Mouse (Mus musculus) frontal cortex, postnatal 25 days (tissue): ENCODE data around the gene Dnmt1.

Experiments
- DNase-seq, 2 experiments: peaks; one replicate each; pipeline ENCODE4 v3.0.0; 2022; ENCODE audit warnings: low spot score in 2 of 2

Gene Dnmt1

DNA sequence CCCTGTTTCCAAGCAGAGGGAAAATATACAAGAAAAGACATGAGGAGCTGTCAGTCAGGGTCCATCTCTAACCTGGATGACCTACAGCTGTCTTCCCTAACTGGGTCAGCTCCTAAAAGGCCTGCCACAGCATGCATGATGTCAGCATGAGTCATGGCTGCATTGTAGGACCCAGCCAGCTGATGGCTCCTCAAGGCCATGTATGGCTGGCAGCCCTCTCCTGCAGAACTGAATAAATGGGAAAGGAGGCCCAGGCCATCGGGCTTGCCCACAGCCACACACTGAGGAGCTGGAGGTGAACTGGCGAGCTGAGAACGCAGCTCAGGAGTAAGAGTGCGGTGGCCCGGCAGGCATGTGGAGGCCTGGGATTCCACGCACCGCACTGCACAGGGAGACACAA is 16.3 kb downstream of the Dnmt1 start:
- no peak for DNase-seq

- no peak for DNase-seq
These were observed 36.4 kb downstream of the Dnmt1 start for GRCm38 (mm10) chr9:20923258-20923657.

- DNase-seq = no peak
These were observed 43.5 kb downstream of the Dnmt1 start for GRCm38 (mm10) chr9:20916160-20916559.

DNA sequence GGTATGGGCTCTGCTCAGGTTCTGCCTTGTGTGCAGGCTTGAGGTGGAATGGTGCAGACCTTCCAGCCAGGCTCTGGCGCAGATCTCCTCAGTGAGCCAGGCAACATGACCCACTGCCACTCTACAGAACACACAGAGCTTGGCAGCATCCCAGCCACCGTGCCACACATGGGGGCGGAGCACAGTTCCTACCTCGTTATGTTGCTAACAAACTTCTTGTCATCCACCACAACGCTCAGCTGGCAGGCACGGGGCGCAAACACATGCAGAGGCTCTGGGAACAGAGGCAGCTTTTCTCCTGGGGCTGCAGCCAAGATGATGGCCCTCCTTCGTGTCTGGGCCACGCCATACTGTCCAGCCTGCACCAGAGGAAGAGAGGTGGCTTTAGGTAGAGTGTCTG is 49.7 kb downstream of the Dnmt1 start:
- no peak for DNase-seq

DNA sequence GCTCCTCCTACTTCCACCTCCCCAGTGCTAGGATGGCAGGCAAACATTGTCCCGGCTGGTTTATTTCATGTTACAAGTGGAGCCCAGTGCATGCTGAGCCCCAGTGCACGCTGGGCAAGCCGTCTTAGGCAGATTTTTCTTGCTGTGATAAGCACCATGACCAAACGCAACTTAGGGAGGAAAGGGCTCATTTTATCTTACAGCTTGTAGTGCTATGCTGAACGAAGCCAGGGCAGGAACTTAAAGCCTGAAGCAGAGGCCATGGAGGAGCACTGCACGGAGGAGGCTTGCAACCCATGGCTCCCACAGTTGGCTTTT is 57.6 kb downstream of the Dnmt1 start:
- no peak for DNase-seq

GRCm38 (mm10) chr9:20901466-20902173 is 58.1 kb downstream of the Dnmt1 start:
- no peak for DNase-seq

DNA sequence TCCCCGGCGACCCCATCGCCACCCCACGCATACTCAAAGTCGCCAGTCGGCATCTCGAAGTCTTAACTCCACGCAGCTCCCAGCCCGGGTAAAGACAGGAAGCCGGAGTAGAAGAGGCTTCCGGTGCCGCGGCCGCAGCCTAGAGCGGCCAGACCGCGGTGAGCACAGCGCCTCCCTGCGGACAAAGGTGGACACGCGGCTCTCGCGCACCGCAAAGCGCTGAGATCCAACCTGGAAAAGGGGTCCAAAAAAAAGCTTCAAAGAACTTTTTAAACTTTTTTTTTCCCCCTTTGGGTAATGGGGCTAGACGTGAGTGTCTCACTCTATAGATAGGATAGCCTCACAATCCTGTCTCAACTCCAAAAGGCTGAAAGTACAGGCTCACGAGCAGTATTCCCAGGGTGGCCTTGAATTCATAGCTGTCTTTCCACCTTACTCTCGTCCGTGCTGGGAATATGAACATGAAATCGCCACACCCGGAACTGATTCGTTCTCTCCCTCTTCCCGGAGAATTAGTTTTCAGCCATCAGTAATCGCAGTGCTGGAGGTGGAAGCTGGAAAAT is 61.1 kb downstream of the Dnmt1 start, which contains the start of gene Eif3g:
Eif3g (minus strand) TSS at position 113 of the 563 bp plus-strand sequence.
- peak; percentile 61 to 75 for DNase-seq

GRCm38 (mm10) chr9:20897736-20898510 is 61.8 kb downstream of the Dnmt1 start:
- DNase-seq = no peak

DNA sequence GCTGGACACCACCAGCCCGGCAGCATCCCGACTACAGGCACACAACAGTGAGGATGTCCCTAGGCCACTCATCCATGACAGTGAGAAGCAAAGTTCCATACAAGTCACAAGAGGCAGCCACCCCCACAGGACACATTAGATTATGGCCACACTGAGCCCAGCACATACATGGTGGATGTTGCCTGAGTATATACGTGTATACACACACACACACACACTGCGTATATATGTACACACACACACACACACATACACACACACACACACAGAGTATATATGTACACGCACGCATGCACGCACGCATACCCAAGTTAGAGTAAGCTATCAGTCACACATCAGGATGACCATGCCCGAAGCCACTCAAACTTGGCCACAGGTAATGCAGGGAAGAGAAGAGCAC is 64.3 kb downstream of the Dnmt1 start:
- no peak for DNase-seq

- DNase-seq = no peak
These were observed 65.1 kb downstream of the Dnmt1 start for GRCm38 (mm10) chr9:20894629-20895028.

DNA sequence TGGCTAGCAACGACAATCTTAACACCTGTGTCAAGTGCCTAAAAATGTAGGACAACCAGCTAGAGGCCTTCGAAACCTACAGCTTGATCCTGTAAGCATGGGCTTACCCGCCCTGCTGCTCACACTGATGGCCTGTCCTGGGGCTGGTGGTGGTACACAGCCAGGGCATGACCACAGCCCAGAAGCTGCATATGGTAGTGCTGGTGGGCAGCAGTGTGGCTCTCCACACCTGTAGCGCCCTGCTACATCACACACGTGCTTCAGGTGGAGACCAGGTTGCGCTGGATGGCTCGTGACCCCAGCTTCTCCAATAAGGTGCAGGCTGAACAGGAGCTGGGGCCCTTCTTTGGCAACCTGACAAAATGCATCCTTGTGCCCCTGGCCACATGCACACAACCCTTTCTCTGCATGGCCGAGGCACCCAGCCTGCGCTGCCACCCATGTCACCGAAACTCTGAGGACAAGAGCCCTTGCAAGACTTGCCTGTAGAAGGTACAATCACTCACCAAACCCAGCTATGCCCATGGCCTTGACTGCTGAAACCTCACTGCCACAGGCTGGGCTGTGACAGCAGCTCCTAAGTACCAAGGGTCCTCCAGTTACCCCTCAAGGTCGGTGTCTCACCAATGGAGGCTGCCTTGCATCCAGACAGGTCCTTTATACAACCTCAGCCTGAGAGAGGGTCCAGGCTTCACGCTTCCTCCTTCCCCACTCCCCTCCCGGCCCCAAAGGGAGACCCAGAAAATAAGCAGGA is 65.9 kb downstream of the Dnmt1 start:
- no peak for DNase-seq

- DNase-seq = no peak
These were observed 66.6 kb downstream of the Dnmt1 start for GRCm38 (mm10) chr9:20893069-20893468.

DNA sequence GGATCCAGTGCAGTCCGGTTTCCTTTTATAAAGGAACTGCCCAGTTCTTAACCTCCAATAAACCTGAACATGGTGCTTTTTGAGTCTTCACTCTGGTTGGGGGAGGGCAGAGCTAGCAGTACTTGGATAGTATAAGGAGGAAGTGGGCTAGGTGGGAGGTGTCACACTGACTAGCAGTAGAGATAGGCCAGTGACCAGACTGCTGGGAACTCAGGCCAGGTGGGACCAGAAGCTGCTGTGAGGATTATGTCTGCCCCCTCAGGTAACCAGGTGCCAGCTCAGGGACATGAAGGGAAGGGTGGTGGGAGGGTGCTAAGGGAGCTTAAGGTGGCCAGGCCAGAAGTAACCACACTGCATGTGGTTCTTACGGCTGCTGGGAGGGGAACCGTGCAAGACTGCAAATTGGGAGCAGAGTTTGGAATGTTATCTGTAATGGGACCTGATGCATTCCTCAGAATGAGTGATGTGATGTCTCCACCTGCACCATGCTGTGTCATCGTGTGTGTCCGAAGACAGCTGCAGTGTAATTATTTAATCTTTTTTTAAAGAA is 67.5 kb downstream of the Dnmt1 start:
- DNase-seq = no peak

GRCm38 (mm10) chr9:20891339-20892103 is 68.2 kb downstream of the Dnmt1 start:
- DNase-seq = no peak

DNA sequence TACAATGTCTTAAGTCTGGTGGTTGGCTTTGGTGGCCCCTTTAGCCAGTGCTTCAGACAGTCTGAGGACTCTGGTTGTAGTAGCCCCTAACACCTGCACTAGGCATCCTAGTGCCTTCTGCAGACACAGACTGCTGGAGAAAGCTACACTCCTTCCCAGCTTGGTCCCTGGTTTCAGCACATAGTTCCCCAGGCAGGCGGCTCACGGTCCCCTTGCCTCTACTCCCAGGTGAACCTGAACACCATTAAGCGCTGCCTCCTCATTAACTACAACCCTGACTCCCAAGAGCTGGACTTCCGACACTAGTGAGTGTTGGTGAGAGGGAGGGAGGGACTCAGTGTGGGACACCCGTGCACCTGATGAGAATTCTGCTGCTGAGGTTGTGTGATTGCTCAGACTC is 69.3 kb downstream of the Dnmt1 start:
- no peak for DNase-seq

DNA sequence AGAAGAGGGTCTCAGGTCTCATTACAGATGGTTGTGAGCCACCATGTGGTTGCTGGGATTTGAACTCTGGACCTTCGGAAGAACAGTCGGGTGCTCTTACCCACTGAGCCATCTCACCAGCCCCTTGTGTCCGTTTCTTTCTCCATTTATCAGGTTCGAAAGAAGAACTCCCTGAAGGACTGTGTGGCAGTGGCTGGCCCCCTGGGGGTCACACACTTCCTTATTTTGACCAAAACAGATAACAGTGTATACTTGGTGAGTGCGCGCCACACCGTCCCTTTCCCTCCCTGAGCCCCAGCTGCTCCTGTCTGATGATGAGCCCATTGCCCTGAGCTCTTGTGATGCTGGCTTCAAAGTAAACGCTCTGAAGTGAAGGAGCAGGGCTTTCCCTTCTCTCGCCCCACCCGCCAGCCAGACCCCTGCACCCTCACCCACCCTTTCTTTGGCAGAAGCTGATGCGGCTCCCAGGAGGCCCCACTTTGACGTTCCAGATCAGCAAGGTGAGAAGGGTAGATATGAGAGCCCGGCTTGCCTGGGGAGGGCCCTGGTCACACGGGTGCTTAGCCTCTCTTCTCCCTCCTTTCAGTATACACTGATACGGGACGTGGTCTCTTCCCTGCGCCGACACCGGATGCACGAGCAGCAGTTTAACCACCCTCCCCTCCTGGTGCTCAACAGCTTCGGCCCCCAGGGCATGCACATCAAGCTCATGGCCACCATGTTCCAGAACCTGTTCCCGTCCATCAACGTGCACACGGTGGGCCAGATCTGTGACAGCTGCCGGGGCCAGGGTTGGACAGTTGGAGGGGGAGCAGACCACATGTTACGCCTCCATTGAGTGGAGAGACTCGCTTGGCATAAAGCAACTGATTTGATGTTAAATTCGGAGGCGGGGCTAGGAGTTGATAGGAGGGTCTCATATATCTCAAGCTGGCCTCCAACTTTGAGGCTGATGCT is 70.2 kb downstream of the Dnmt1 start:
- no peak for DNase-seq

GRCm38 (mm10) chr9:20888386-20888765 is 71.3 kb downstream of the Dnmt1 start:
- DNase-seq = no peak

- peak; percentile 91 to 93 for DNase-seq
These were observed 71.8 kb downstream of the Dnmt1 start, which contains the start of gene Ppan for GRCm38 (mm10) chr9:20887704-20888385. Ppan (plus strand) TSS chr9:20888175.

DNA sequence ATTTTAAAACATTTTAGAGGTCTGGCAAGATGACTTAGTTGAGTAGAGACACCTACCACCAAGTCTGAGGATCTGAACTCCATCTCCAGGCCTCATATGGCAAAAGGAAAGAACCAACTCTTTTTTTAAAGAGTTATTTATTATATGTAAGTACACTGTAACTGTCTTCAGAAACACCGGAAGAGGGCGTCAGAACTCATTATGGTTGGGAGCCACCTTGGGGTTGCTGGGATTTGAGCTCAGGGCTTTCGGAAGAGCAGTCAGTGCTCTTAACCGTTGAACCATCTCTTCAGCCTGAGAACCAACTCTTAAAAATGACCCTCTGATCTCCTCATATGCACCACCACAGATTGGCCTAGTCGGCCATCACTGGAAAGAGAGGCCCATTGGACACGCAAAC is 72.5 kb downstream of the Dnmt1 start:
- DNase-seq = no peak
